Mouse (Mus musculus) CD8-positive naive resting alpha-beta T cell, adult 2 months (primary cell): ENCODE data around the gene Brat1.

Experiments used
- DNase-seq, 2 experiments: peaks; one replicate each; pipeline ENCODE4 v3.0.0; 2022; ENCODE audit warnings: low read depth in 2 of 2, low spot score in 2 of 2

The Brat1 gene

GRCm38 (mm10) chr5:140699776-140700175 lies 5.0 kb upstream of the Brat1 start:
- DNase-seq: no peak

GRCm38 (mm10) chr5:140701661-140702060 lies 3.1 kb upstream of the Brat1 start:
- no peak for DNase-seq

- peak; percentile 86 to 91 for DNase-seq
Measured at GRCm38 (mm10) chr5:140702103-140702513, 2.7 kb upstream of the Brat1 start, which contains the start of gene Iqce. Iqce (minus strand) TSS chr5:140702378.

GRCm38 (mm10) chr5:140702618-140703175 lies 2.1 kb upstream of the Brat1 start:
- no peak for DNase-seq

GRCm38 (mm10) chr5:140703480-140704377 lies 1.1 kb upstream of the Brat1 start:
- peak in 1 of 2 experiments; percentile 11 for DNase-seq

GRCm38 (mm10) chr5:140705501-140706171 lies 825 bp downstream of the Brat1 start:
- DNase-seq: no peak

GRCm38 (mm10) chr5:140710315-140710714 lies 5.5 kb downstream of the Brat1 start:
- DNase-seq: no peak

- no peak for DNase-seq
Measured at GRCm38 (mm10) chr5:140711040-140711439, 6.2 kb downstream of the Brat1 start.

GRCm38 (mm10) chr5:140720773-140721172 lies 16.0 kb downstream of the Brat1 start:
- DNase-seq: no peak

GRCm38 (mm10) chr5:140722121-140722520 lies 17.3 kb downstream of the Brat1 start:
- no peak for DNase-seq

- DNase-seq: no peak
Measured at GRCm38 (mm10) chr5:140723822-140724221, 19.0 kb downstream of the Brat1 start, which contains the start of gene Amz1. Amz1 (plus strand) TSS chr5:140724127.

GRCm38 (mm10) chr5:140726062-140726839 lies 21.4 kb downstream of the Brat1 start:
- DNase-seq: no peak

- DNase-seq: no peak
Measured at GRCm38 (mm10) chr5:140726946-140727740, 22.3 kb downstream of the Brat1 start.

- no peak for DNase-seq
Measured at GRCm38 (mm10) chr5:140731040-140731797, 26.4 kb downstream of the Brat1 start.

- peak; percentile 44 to 60 for DNase-seq
Measured at GRCm38 (mm10) chr5:140732195-140732594, 27.4 kb downstream of the Brat1 start.

- DNase-seq: no peak
Measured at GRCm38 (mm10) chr5:140733336-140733735, 28.5 kb downstream of the Brat1 start.

GRCm38 (mm10) chr5:140735297-140735696 lies 30.5 kb downstream of the Brat1 start:
- peak; percentile 37 to 57 for DNase-seq

- DNase-seq: peak in 1 of 2 experiments; percentile 13
Measured at GRCm38 (mm10) chr5:140736166-140736565, 31.4 kb downstream of the Brat1 start.

GRCm38 (mm10) chr5:140739813-140740212 lies 35.0 kb downstream of the Brat1 start:
- no peak for DNase-seq
